Mouse (Mus musculus): ENCODE results near the gene Erc2. TPM values are rescaled to one million over a fixed set of nuclear protein-coding genes. Genes with fewer than 3 reads are reported as not detected.

Gene Erc2
- polyA plus RNA-seq, 1 experiment from 2014 or later: 8.1 TPM

GRCm38 (mm10) chr14:28504101-28505050, 882.1 kb downstream of the Erc2 start, which contains the start of gene Wnt5a:
Wnt5a (plus strand) TSS chr14:28504750.
- Histone ChIP-seq H3K27ac (peak within 1 kb of the TSS; percentile 100), H3K9ac (replicated peaks) (peak within 1 kb of the TSS; percentile 99), H3K4me2 (peak within 1 kb of the TSS; percentile 91), H3K27me3 (peaks cover 5% of the 10 kb centered on the region; the same call in 1 of the 2 replicates), H3K4me1 (replicated peaks) (peaks cover 46% of the 10 kb centered on the region), H3K9me3 (no peaks in the 10 kb centered on the region), H3K4me3 (replicated peaks) (peak within 1 kb of the TSS; percentile 87), H3K36me3 (peaks cover 12% of the 10 kb centered on the region; the same call in 1 of the 2 replicates)
- WGBS: under 1% methylated on average over 53 of the region's 53 CpGs
- 0 out of 2 replicates have a peak, but pooled peaks have one; percentile 33 for ATAC-seq (ENCODE audit: insufficient number of reproducible peaks, insufficient read depth, low FRiP score, low TSS enrichment, low read depth)

GRCm38 (mm10) chr14:28505051-28505585, 882.9 kb downstream of the Erc2 start:
- ATAC-seq (ENCODE audit: insufficient number of reproducible peaks, insufficient read depth, low FRiP score, low TSS enrichment, low read depth): 0 out of 2 replicates have a peak, but pooled peaks have one; percentile 18
- H3K36me3 ChIP-seq: peaks cover 15% of the 10 kb centered on the region
- H3K9me3 ChIP-seq: no peaks in the 10 kb centered on the region
- H3K4me3 ChIP-seq (replicated peaks): peak overlapping the region; percentile 87
- H3K4me1 ChIP-seq (replicated peaks): peaks cover 43% of the 10 kb centered on the region
- peak overlapping the region; percentile 100 for H3K27ac ChIP-seq
- H3K9ac ChIP-seq (replicated peaks): peak overlapping the region; percentile 99
- peak overlapping the region; percentile 91 for H3K4me2 ChIP-seq
- no peaks in the 10 kb centered on the region for H3K27me3 ChIP-seq
- WGBS: under 1% methylated on average over 22 of the region's 22 CpGs

GRCm38 (mm10) chr14:28505586-28506375, 883.6 kb downstream of the Erc2 start:
- Histone ChIP-seq H3K4me3 (replicated peaks) (peak overlapping the region; percentile 87), H3K4me2 (peak overlapping the region; percentile 91), H3K9ac (replicated peaks) (peak overlapping the region; percentile 99), H3K27me3 (no peaks in the 10 kb centered on the region), H3K27ac (peak overlapping the region; percentile 100), H3K9me3 (no peaks in the 10 kb centered on the region), H3K36me3 (peaks cover 21% of the 10 kb centered on the region), H3K4me1 (replicated peaks) (peaks cover 40% of the 10 kb centered on the region)
- no peak for ATAC-seq (ENCODE audit: insufficient number of reproducible peaks, insufficient read depth, low FRiP score, low TSS enrichment, low read depth)
- under 1% methylated on average over 62 of the region's 62 CpGs for WGBS

- Histone ChIP-seq H3K9ac (replicated peaks) (peak overlapping the region; percentile 99), H3K4me3 (replicated peaks) (peak overlapping the region; percentile 87), H3K27ac (peak overlapping the region; percentile 100), H3K9me3 (no peaks in the 10 kb centered on the region), H3K36me3 (peaks cover 24% of the 10 kb centered on the region), H3K4me1 (replicated peaks) (peaks cover 34% of the 10 kb centered on the region), H3K27me3 (no peaks in the 10 kb centered on the region), H3K4me2 (peak overlapping the region; percentile 91)
- under 1% methylated on average over 29 of the region's 29 CpGs for WGBS
- peak; percentile 21 for ATAC-seq (ENCODE audit: insufficient number of reproducible peaks, insufficient read depth, low FRiP score, low TSS enrichment, low read depth)
These were observed 884.2 kb downstream of the Erc2 start for GRCm38 (mm10) chr14:28506376-28506831.

GRCm38 (mm10) chr14:28507011-28507410, 884.8 kb downstream of the Erc2 start:
- peak overlapping the region; percentile 91 for H3K4me2 ChIP-seq
- H3K9me3 ChIP-seq: no peaks in the 10 kb centered on the region
- H3K4me1 ChIP-seq (replicated peaks): peaks cover 33% of the 10 kb centered on the region
- WGBS: under 1% methylated on average over 15 of the region's 15 CpGs
- H3K9ac ChIP-seq (replicated peaks): peak overlapping the region; percentile 99
- peak overlapping the region; percentile 87 for H3K4me3 ChIP-seq (replicated peaks)
- H3K27me3 ChIP-seq: no peaks in the 10 kb centered on the region
- peak overlapping the region; percentile 100 for H3K27ac ChIP-seq
- ATAC-seq (ENCODE audit: insufficient number of reproducible peaks, insufficient read depth, low FRiP score, low TSS enrichment, low read depth): no peak
- peaks cover 28% of the 10 kb centered on the region for H3K36me3 ChIP-seq

- no peaks in the 10 kb centered on the region for H3K27me3 ChIP-seq
- peak overlapping the region; percentile 87 for H3K4me3 ChIP-seq (replicated peaks)
- peak overlapping the region; percentile 100 for H3K27ac ChIP-seq
- no peak for ATAC-seq (ENCODE audit: insufficient number of reproducible peaks, insufficient read depth, low FRiP score, low TSS enrichment, low read depth)
- H3K4me2 ChIP-seq: peak overlapping the region; percentile 91
- H3K9ac ChIP-seq (replicated peaks): peak overlapping the region; percentile 99
- no peaks in the 10 kb centered on the region for H3K9me3 ChIP-seq
- under 1% methylated on average over 18 of the region's 18 CpGs for whole genome bisulfite sequencing
- peaks cover 33% of the 10 kb centered on the region for H3K4me1 ChIP-seq (replicated peaks)
- H3K36me3 ChIP-seq: peaks cover 32% of the 10 kb centered on the region
These were observed 885.2 kb downstream of the Erc2 start for GRCm38 (mm10) chr14:28507471-28507870.

GRCm38 (mm10) chr14:28508288-28509258, 886.3 kb downstream of the Erc2 start:
- peaks cover 43% of the 10 kb centered on the region for H3K36me3 ChIP-seq
- ATAC-seq (ENCODE audit: insufficient number of reproducible peaks, insufficient read depth, low FRiP score, low TSS enrichment, low read depth): no peak
- peak overlapping the region; percentile 100 for H3K27ac ChIP-seq
- H3K9ac ChIP-seq (replicated peaks): peak overlapping the region; percentile 99
- no peaks in the 10 kb centered on the region for H3K9me3 ChIP-seq
- H3K4me3 ChIP-seq (replicated peaks): peak overlapping the region; percentile 87
- H3K4me2 ChIP-seq: peak overlapping the region; percentile 91
- no peaks in the 10 kb centered on the region for H3K27me3 ChIP-seq
- peaks cover 33% of the 10 kb centered on the region for H3K4me1 ChIP-seq (replicated peaks)
- 6% methylated on average over 27 of the region's 27 CpGs for WGBS

- H3K27me3 ChIP-seq: no peaks in the 10 kb centered on the region
- H3K9me3 ChIP-seq: no peaks in the 10 kb centered on the region
- peaks cover 32% of the 10 kb centered on the region for H3K4me1 ChIP-seq (replicated peaks)
- ATAC-seq (ENCODE audit: insufficient number of reproducible peaks, insufficient read depth, low FRiP score, low TSS enrichment, low read depth): peak; percentile 52
- peak overlapping the region; percentile 87 for H3K4me3 ChIP-seq (replicated peaks)
- H3K4me2 ChIP-seq: peak overlapping the region; percentile 91
- WGBS: under 1% methylated on average over 47 of the region's 47 CpGs
- peak overlapping the region; percentile 99 for H3K9ac ChIP-seq (replicated peaks)
- H3K36me3 ChIP-seq: peaks cover 55% of the 10 kb centered on the region
- H3K27ac ChIP-seq: peak overlapping the region; percentile 100
These were observed 887.5 kb downstream of the Erc2 start for GRCm38 (mm10) chr14:28509441-28510340.

GRCm38 (mm10) chr14:28510341-28511028, 888.3 kb downstream of the Erc2 start:
- Histone ChIP-seq H3K27me3 (no peaks in the 10 kb centered on the region), H3K36me3 (peaks cover 62% of the 10 kb centered on the region), H3K9me3 (no peaks in the 10 kb centered on the region), H3K4me1 (replicated peaks) (peaks cover 39% of the 10 kb centered on the region), H3K9ac (replicated peaks) (peak overlapping the region; percentile 99), H3K27ac (peak overlapping the region; percentile 100), H3K4me3 (replicated peaks) (peak overlapping the region; percentile 87), H3K4me2 (peak overlapping the region; percentile 91)
- WGBS: under 1% methylated on average over 29 of the region's 29 CpGs
- ATAC-seq (ENCODE audit: insufficient number of reproducible peaks, insufficient read depth, low FRiP score, low TSS enrichment, low read depth): no peak
